Mouse (Mus musculus) c-Kit-negative CD71-positive TER-119-positive erythroid progenitor cells, embryonic 14.5 days (primary cell): ENCODE measurements around the gene Ttc7b.

Source experiments
- DNase-seq: peaks from one replicate; pipeline ENCODE4 v3.0.0-alpha.2; 2013; ENCODE audit warnings: low read depth, low spot score

Gene Ttc7b

GRCm38 (mm10) chr12:100455453-100455852, 65.2 kb downstream of the Ttc7b start:
- DNase-seq, result no peak

- no peak for DNase-seq
Measured at GRCm38 (mm10) chr12:100447701-100448277, 72.8 kb downstream of the Ttc7b start.

- DNase-seq, result no peak
Measured at GRCm38 (mm10) chr12:100447161-100447560, 73.5 kb downstream of the Ttc7b start.

GRCm38 (mm10) chr12:100445686-100446085, 74.9 kb downstream of the Ttc7b start:
- DNase-seq, result no peak

GRCm38 (mm10) chr12:100445271-100445670, 75.4 kb downstream of the Ttc7b start:
- DNase-seq, result no peak

- DNase-seq, result no peak
Measured at GRCm38 (mm10) chr12:100444671-100445165, 75.9 kb downstream of the Ttc7b start.

- no peak for DNase-seq
Measured at GRCm38 (mm10) chr12:100443452-100443851, 77.2 kb downstream of the Ttc7b start.

GRCm38 (mm10) chr12:100441609-100442008, 79.0 kb downstream of the Ttc7b start:
- DNase-seq, result no peak

GRCm38 (mm10) chr12:100439883-100440282, 80.7 kb downstream of the Ttc7b start:
- DNase-seq, result no peak

- DNase-seq, result no peak
Measured at GRCm38 (mm10) chr12:100439145-100439755, 81.4 kb downstream of the Ttc7b start.

GRCm38 (mm10) chr12:100438509-100438908, 82.1 kb downstream of the Ttc7b start:
- no peak for DNase-seq

GRCm38 (mm10) chr12:100437862-100438261, 82.8 kb downstream of the Ttc7b start:
- no peak for DNase-seq

- DNase-seq, result no peak
Measured at GRCm38 (mm10) chr12:100435763-100436162, 84.9 kb downstream of the Ttc7b start.

- DNase-seq, result no peak
Measured at GRCm38 (mm10) chr12:100431830-100432229, 88.8 kb downstream of the Ttc7b start.

- DNase-seq, result no peak
Measured at GRCm38 (mm10) chr12:100429414-100430114, 91.1 kb downstream of the Ttc7b start.

GRCm38 (mm10) chr12:100428183-100428582, 92.4 kb downstream of the Ttc7b start:
- no peak for DNase-seq

- no peak for DNase-seq
Measured at GRCm38 (mm10) chr12:100426212-100426611, 94.4 kb downstream of the Ttc7b start.

- no peak for DNase-seq
Measured at GRCm38 (mm10) chr12:100425028-100425427, 95.6 kb downstream of the Ttc7b start.

GRCm38 (mm10) chr12:100422286-100422820, 98.3 kb downstream of the Ttc7b start:
- DNase-seq, result no peak

GRCm38 (mm10) chr12:100421538-100421937, 99.1 kb downstream of the Ttc7b start:
- DNase-seq, result no peak

GRCm38 (mm10) chr12:100420903-100421302, 99.7 kb downstream of the Ttc7b start:
- no peak for DNase-seq
